Mouse (Mus musculus) intestine, embryonic 14.5 days (tissue): ENCODE measurements at regions not wholly inside any gene's neighbourhood (a gene's known extent, or its start where the extent isn't known, plus 50 kb on each side); places are given as distances from the start of the nearest gene placed in this dataset.

ENCODE experiments used
- ATAC-seq: fragments of 200-750 bp; cut with Nextera tagmentation; replicated peaks from 2 replicates; pipeline ENCODE4 v1.8.0; 2017; ENCODE audit warnings: low read depth, moderate number of reproducible peaks, moderate TSS enrichment, moderate library complexity; ENCODE audit not compliant: low FRiP score, low TSS enrichment
- DNase-seq: peaks from one replicate; pipeline ENCODE4 v3.0.0-alpha.2; 2018; ENCODE audit warnings: low spot score
- H3K27ac ChIP-seq: fragments of 300-500 bp; sonication (generic); 2 replicates; pipeline ENCODE4 v1.5.1; 2014; ENCODE audit warnings: low read depth, mild to moderate bottlenecking, control low read depth
- H3K27me3 ChIP-seq: fragments of 300-500 bp; sonication (generic); replicated peaks from 2 replicates; pipeline ENCODE4 v1.6.1; 2014; ENCODE audit warnings: low read length, control low read depth; ENCODE audit not compliant: control insufficient read depth, insufficient read depth
- H3K36me3 ChIP-seq: fragments of 300-500 bp; sonication (generic); 2 replicates; pipeline ENCODE4 v1.6.1; 2014; ENCODE audit warnings: low read length, control low read depth; ENCODE audit not compliant: control insufficient read depth, insufficient read depth
- H3K4me1 ChIP-seq: fragments of 300-500 bp; sonication (generic); replicated peaks from 2 replicates; pipeline ENCODE4 v1.6.1; 2014; ENCODE audit warnings: low read length, control low read depth, mixed read lengths; ENCODE audit not compliant: control insufficient read depth, insufficient read depth
- H3K4me2 ChIP-seq: fragments of 300-500 bp; sonication (generic); 2 replicates; pipeline ENCODE4 v1.6.1; 2014; ENCODE audit warnings: low read length
- H3K4me3 ChIP-seq: fragments of 300-500 bp; sonication (generic); 2 replicates; pipeline ENCODE4 v1.5.1; 2014; ENCODE audit warnings: low read depth, low read length, control low read depth, mixed read lengths
- H3K9ac ChIP-seq: fragments of 300-500 bp; sonication (generic); 2 replicates; pipeline ENCODE4 v1.6.1; 2014; ENCODE audit warnings: mild to moderate bottlenecking, low read length
- H3K9me3 ChIP-seq: fragments of 300-500 bp; sonication (generic); 2 replicates; pipeline ENCODE4 v1.6.1; 2016; ENCODE audit warnings: low read length, control low read depth; ENCODE audit not compliant: control insufficient read depth
- whole genome bisulfite sequencing: fragments of 180-500 bp; shearing (Covaris S2); extraction: QIAGEN DNeasy Blood & Tissue Kit; methylation state at CpG from one replicate; pipeline ENCODE4 v1.1.7; 2014; 5-methylcytosine and 5-hydroxymethylcytosine counted together

GRCm38 (mm10) chr9:41319066-41319465 lies 157.6 kb upstream of the Ubash3b start:
- DNase-seq = no peak
- Histone ChIP-seq H3K9ac (no peak overlapping the region), H3K27me3 (no peaks in the 10 kb centered on the region), H3K4me2 (no peak overlapping the region), H3K27ac (no peak overlapping the region), H3K9me3 (no peaks in the 10 kb centered on the region), H3K4me1 (no peaks in the 10 kb centered on the region), H3K36me3 (no peaks in the 10 kb centered on the region), H3K4me3 (no peak overlapping the region)
- WGBS = 50% methylated on average over 2 of the region's 2 CpGs
- no peak for ATAC-seq

- no peak for DNase-seq
- no peaks in the 10 kb centered on the region for H3K4me1 ChIP-seq
Observed at GRCm38 (mm10) chr9:41306229-41306628, 144.7 kb upstream of the Ubash3b start.

DNA sequence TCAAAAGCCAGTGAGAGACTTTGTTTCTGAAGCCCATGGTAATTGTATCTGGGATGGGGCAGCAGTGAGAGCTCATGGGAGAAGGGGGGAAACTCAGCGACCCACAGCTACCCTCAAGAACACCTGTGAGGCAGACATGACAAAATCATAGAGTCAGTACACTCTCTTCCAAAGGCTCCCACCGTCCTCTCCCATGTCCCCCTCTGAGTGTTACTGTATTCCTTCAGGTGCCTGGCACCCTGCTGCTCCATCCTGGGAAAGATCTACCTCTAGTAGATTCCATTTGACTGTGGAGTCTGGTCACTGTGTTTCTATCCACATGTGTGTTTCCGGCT lies 142.0 kb upstream of the Ubash3b start:
- Histone ChIP-seq H3K27ac (no peak overlapping the region), H3K9ac (no peak overlapping the region), H3K4me2 (no peak overlapping the region), H3K27me3 (no peaks in the 10 kb centered on the region), H3K4me3 (no peak overlapping the region), H3K9me3 (no peaks in the 10 kb centered on the region), H3K36me3 (no peaks in the 10 kb centered on the region), H3K4me1 (no peaks in the 10 kb centered on the region)
- no peak for DNase-seq
- no peak for ATAC-seq
- WGBS = 58% methylated on average over 3 of the region's 3 CpGs

More at GRCm38 (mm10) chr9:41306229-41306628, 144.7 kb upstream of the Ubash3b start:
- Histone ChIP-seq H3K27ac (no peak overlapping the region), H3K4me3 (no peak overlapping the region), H3K4me2 (no peak overlapping the region), H3K27me3 (no peaks in the 10 kb centered on the region), H3K9ac (no peak overlapping the region), H3K9me3 (no peaks in the 10 kb centered on the region), H3K36me3 (no peaks in the 10 kb centered on the region)
- ATAC-seq = no peak

- Histone ChIP-seq H3K27me3 (no peaks in the 10 kb centered on the region), H3K27ac (no peak overlapping the region), H3K4me2 (no peak overlapping the region), H3K9me3 (no peaks in the 10 kb centered on the region), H3K4me1 (no peaks in the 10 kb centered on the region), H3K9ac (no peak overlapping the region), H3K36me3 (no peaks in the 10 kb centered on the region), H3K4me3 (no peak overlapping the region)
- 62% methylated on average over 8 of the region's 8 CpGs for WGBS
- DNase-seq (no peak), ATAC-seq (no peak)
Observed at GRCm38 (mm10) chr9:41302809-41303493, 141.5 kb upstream of the Ubash3b start.

DNA sequence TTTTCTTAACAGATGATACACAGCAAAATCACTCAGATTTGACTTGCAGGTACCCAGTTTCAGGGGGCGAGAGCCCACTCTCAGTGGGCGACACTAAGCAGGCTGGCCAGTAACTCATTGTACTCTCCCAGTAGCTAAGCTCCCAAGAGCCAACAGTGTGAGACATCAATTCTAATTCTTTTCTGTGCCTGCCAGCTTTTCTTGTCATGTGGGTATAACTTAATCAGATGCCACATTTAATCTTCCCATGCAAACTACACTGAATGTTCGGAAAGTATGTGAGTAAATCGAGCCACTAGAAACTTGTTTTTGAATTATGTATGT lies 124.6 kb upstream of the Ubash3b start:
- Histone ChIP-seq H3K27me3 (no peaks in the 10 kb centered on the region), H3K4me2 (no peak overlapping the region), H3K36me3 (no peaks in the 10 kb centered on the region), H3K9me3 (no peaks in the 10 kb centered on the region; the same call in 1 of the 2 replicates), H3K9ac (no peak overlapping the region), H3K4me1 (no peaks in the 10 kb centered on the region), H3K4me3 (no peak overlapping the region), H3K27ac (no peak overlapping the region; the same call in 1 of the 2 replicates)
- 84% methylated on average over 4 of the region's 4 CpGs for WGBS
- ATAC-seq (no peak), DNase-seq (no peak)

GRCm38 (mm10) chr9:41285266-41286144 lies 124.0 kb upstream of the Ubash3b start:
- H3K9ac ChIP-seq = no peak overlapping the region
- H3K36me3 ChIP-seq = no peaks in the 10 kb centered on the region
- ATAC-seq (no peak), DNase-seq (no peak)
- no peaks in the 10 kb centered on the region for H3K4me1 ChIP-seq
- 51% methylated on average over 8 of the region's 8 CpGs for WGBS
- H3K27ac ChIP-seq = no peak overlapping the region; the same call in 1 of the 2 replicates
- H3K27me3 ChIP-seq = no peaks in the 10 kb centered on the region
- H3K4me2 ChIP-seq = no peak overlapping the region
- H3K9me3 ChIP-seq = no peaks in the 10 kb centered on the region
- no peak overlapping the region for H3K4me3 ChIP-seq

DNA sequence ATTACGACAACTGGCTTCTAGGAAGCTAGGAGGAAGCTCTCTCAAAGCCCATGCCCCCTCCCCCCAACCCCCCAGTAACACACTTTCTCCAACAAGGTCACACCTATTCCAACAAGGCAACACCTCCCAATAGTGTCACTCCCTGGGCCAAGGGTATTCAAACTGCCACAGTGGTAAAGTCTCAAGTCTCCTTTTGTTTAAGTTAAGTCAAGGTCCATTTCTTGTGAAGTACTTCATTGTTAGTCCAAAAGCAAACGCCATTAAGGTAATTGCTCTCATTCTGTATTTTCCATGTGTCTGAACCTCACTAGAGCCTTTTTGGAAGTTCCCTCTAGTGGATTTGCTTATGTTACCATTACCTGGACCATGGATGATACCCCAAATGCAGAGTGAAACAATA lies 116.2 kb upstream of the Ubash3b start:
- ATAC-seq = no peak
- Histone ChIP-seq H3K4me2 (no peak overlapping the region), H3K27ac (no peak overlapping the region), H3K4me3 (no peak overlapping the region), H3K27me3 (no peaks in the 10 kb centered on the region), H3K36me3 (no peaks in the 10 kb centered on the region), H3K4me1 (0 out of 2 replicates have a peak, but pooled peaks cover 6% of the 10 kb centered on the region), H3K9ac (no peak overlapping the region), H3K9me3 (no peaks in the 10 kb centered on the region)
- 92% methylated on average over 2 of the region's 2 CpGs for WGBS
- no peak for DNase-seq

DNA sequence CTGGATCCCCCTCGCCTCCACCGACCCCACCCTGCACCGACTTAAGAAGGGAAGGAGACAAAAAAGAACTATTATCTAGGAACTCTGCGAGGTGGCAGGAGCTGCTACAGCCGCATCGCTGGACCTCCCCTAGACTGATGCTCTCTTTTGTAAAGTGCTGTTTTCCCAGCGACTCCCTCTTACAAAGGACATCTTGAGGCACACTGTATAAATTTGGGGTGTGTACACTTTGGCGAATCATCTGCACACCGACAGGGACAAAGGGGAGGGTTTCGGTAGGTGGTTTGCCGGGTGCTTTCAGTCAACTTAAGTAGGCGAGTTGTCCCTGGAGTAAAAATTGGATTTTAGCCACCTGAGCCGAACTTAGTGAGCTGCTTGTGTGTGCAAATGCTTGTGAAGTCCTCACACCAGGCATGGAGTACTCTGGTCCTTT lies 112.4 kb upstream of the Ubash3b start:
- Histone ChIP-seq H3K9ac (peak overlapping the region; percentile 46), H3K9me3 (no peaks in the 10 kb centered on the region), H3K27ac (peak overlapping the region; percentile 71), H3K4me3 (peak overlapping the region; percentile 36), H3K36me3 (no peaks in the 10 kb centered on the region), H3K27me3 (no peaks in the 10 kb centered on the region), H3K4me1 (0 out of 2 replicates have a peak, but pooled peaks cover 10% of the 10 kb centered on the region), H3K4me2 (peak overlapping the region; percentile 55)
- DNase-seq (no peak), ATAC-seq (peak; percentile 15; the same call in 1 of the 2 replicates)
- WGBS = 10% methylated on average over 13 of the region's 13 CpGs
